In genomic region chr6:83863538-83863937, GRCm38 (mm10) we compare ENCODE assay signal across 19 mouse cellular contexts. TPM values are rescaled to one million over a fixed set of nuclear protein-coding genes. Genes with fewer than 3 reads are reported as not detected.
DNase-seq lines count a peak whose midpoint lies in the region; ATAC-seq lines count a peak whose summit lies in the region.
"Had no signal": no experiment of that assay in that cellular context is flagged by ENCODE, and none has a peak within 500 bp of the region (broad histone marks: within the 10 kb centered on the region; RNA-seq: fewer than 3 reads in every experiment).

No protein-coding gene starts in this region.

- WGBS in liver, embryonic 12.5 days (ENCODE audit: insufficient replicate concordance): 37% methylated on average over 4 of the region's 4 CpGs
- WGBS in forebrain, embryonic 15.5 days: 76% methylated on average over 4 of the region's 4 CpGs

- no peak overlapping the region for H3K4me2 ChIP-seq in liver, embryonic 12.5 days
- no peak overlapping the region for H3K4me2 ChIP-seq in forebrain, embryonic 15.5 days (replicated peaks)
- H3K4me2 ChIP-seq: embryonic facial prominence, embryonic 12.5 days; forebrain, embryonic 13.5 days had no signal

- peak; percentile 36 for DNase-seq in heart, adult 11 months
- no peak for DNase-seq in heart, postnatal 4 days
- no peak for DNase-seq in layer of hippocampus, postnatal 14 days (ENCODE audit: low spot score in 2 of 2)
- DNase-seq: adrenal gland, adult 2 months; adrenal gland, postnatal 10 days; B cell, adult 2 months; cerebellum, adult 11-12 months; cerebellum, adult 2 months; cerebellum, adult 9-10 months; forebrain, postnatal 0 days had no signal

- no peak overlapping the region for H3K27ac ChIP-seq in liver, embryonic 12.5 days
- H3K27ac ChIP-seq in forebrain, embryonic 15.5 days (replicated peaks): no peak overlapping the region
- H3K27ac ChIP-seq: embryonic facial prominence, embryonic 10.5 days; embryonic facial prominence, embryonic 12.5 days; forebrain, embryonic 13.5 days had no signal

- H3K4me3 ChIP-seq in liver, embryonic 12.5 days: no peak overlapping the region
- H3K4me3 ChIP-seq in forebrain, embryonic 15.5 days: no peak overlapping the region
- H3K4me3 ChIP-seq: embryonic facial prominence, embryonic 10.5 days; embryonic facial prominence, embryonic 12.5 days; forebrain, embryonic 13.5 days had no signal

- no peaks in the 10 kb centered on the region for H3K36me3 ChIP-seq in liver, embryonic 12.5 days
- H3K36me3 ChIP-seq in forebrain, embryonic 15.5 days: no peaks in the 10 kb centered on the region
- H3K36me3 ChIP-seq: embryonic facial prominence, embryonic 10.5 days; embryonic facial prominence, embryonic 12.5 days had no signal

- no peaks in the 10 kb centered on the region for H3K9me3 ChIP-seq in liver, embryonic 12.5 days (replicated peaks)
- H3K9me3 ChIP-seq in forebrain, embryonic 15.5 days: no peaks in the 10 kb centered on the region
- H3K9me3 ChIP-seq: embryonic facial prominence, embryonic 10.5 days; embryonic facial prominence, embryonic 12.5 days; forebrain, embryonic 13.5 days had no signal

- peaks cover 5% of the 10 kb centered on the region; the same call in 1 of the 2 replicates for H3K27me3 ChIP-seq in liver, embryonic 12.5 days (replicated peaks)
- no peaks in the 10 kb centered on the region for H3K27me3 ChIP-seq in forebrain, embryonic 15.5 days
- H3K27me3 ChIP-seq: forebrain, embryonic 13.5 days had no signal

- H3K4me1 ChIP-seq in liver, embryonic 12.5 days: peaks cover 15% of the 10 kb centered on the region
- peaks cover 13% of the 10 kb centered on the region for H3K4me1 ChIP-seq in forebrain, embryonic 15.5 days

- ATAC-seq in CD4-positive, CD25-positive, alpha-beta regulatory T cell, adult 4 months: peak; percentile 37
- peak; percentile 53 for ATAC-seq in activated CD4-positive, CD25-positive, alpha-beta regulatory T cell, adult 4 months
- peak; percentile 46 for ATAC-seq in inflammation-experienced regulatory T-cells, adult 6 months
- ATAC-seq in liver, embryonic 12.5 days: no peak
- no peak for ATAC-seq in forebrain, embryonic 15.5 days (replicated peaks)
- ATAC-seq: forebrain, embryonic 13.5 days; forebrain, postnatal 0 days; Patski had no signal

- H3K9ac ChIP-seq in liver, embryonic 12.5 days: no peak overlapping the region
- no peak overlapping the region for H3K9ac ChIP-seq in forebrain, embryonic 15.5 days (replicated peaks)
- H3K9ac ChIP-seq: embryonic facial prominence, embryonic 12.5 days; forebrain, embryonic 13.5 days; forebrain, postnatal 0 days had no signal

RNA-seq across cellular contexts. Expression of gene Zfp638, which starts 3.4 kb away (rescaled TPM):
- total RNA-seq in heart, postnatal 4 days (2021): 10 to 100 TPM; 67.9 to 75.3 TPM
- 100 to 1,000 TPM; 143 to 164 TPM for polyA plus RNA-seq in CD4-positive, CD25-positive, alpha-beta regulatory T cell, adult 4 months (2017; shearing (Covaris generic))
- polyA plus RNA-seq in activated CD4-positive, CD25-positive, alpha-beta regulatory T cell, adult 4 months (2017; shearing (Covaris generic)): 100 to 1,000 TPM; 114 to 116 TPM
- 100 to 1,000 TPM in 2 of 3 experiments, 10 to 100 TPM in 1; 90.8 to 175 (median 132) TPM for polyA plus RNA-seq in inflammation-experienced regulatory T-cells, adult 6 months (2017; shearing (Covaris generic))
- total RNA-seq in layer of hippocampus, postnatal 14 days (2021): 100 to 1,000 TPM; 121 to 131 TPM
- polyA plus RNA-seq in liver, embryonic 12.5 days (2016; fragmentation: Nextera tagmentation; extraction: Ambion mirVana): 29.7 and 30.5 TPM in 2 replicates
- 88.5 and 90.8 TPM in 2 replicates for polyA plus RNA-seq in forebrain, embryonic 15.5 days (2015; fragmentation: Nextera tagmentation; extraction: Ambion mirVana)

RNA-seq across cellular contexts. Expression of gene Paip2b, which starts 32.0 kb away (rescaled TPM):
- 10 to 100 TPM; 22.5 to 22.6 TPM for total RNA-seq in heart, postnatal 4 days (2021)
- polyA plus RNA-seq in CD4-positive, CD25-positive, alpha-beta regulatory T cell, adult 4 months (2017; shearing (Covaris generic)): 10 to 100 TPM; 18.5 to 36.3 TPM
- 10 to 100 TPM; 17.3 to 18.2 TPM for polyA plus RNA-seq in activated CD4-positive, CD25-positive, alpha-beta regulatory T cell, adult 4 months (2017; shearing (Covaris generic))
- polyA plus RNA-seq in inflammation-experienced regulatory T-cells, adult 6 months (2017; shearing (Covaris generic)): 10 to 100 TPM; 19.6 to 30.8 (median 21.7) TPM
- total RNA-seq in layer of hippocampus, postnatal 14 days (2021): 10 to 100 TPM; 47.3 to 47.9 TPM
- polyA plus RNA-seq in liver, embryonic 12.5 days (2016; fragmentation: Nextera tagmentation; extraction: Ambion mirVana): 4.3 and 4.9 TPM in 2 replicates
- 36.5 and 43.0 TPM in 2 replicates for polyA plus RNA-seq in forebrain, embryonic 15.5 days (2015; fragmentation: Nextera tagmentation; extraction: Ambion mirVana)

Comparison
In these comparisons a context has a peak if more than half of its experiments do, and no peak if none do; other contexts are left out.
1. ATAC-seq: peak in CD4-positive, CD25-positive, alpha-beta regulatory T cell, adult 4 months (single experiment), activated CD4-positive, CD25-positive, alpha-beta regulatory T cell, adult 4 months (single experiment) and inflammation-experienced regulatory T-cells, adult 6 months (single experiment); none in liver, embryonic 12.5 days (single experiment) and forebrain, embryonic 15.5 days (single experiment).